Mouse (Mus musculus) megakaryocyte, embryonic 14.5 days (primary cell): ENCODE measurements around the gene Sox10.

Experiments used
- FLI1 ChIP-seq: IDR thresholded peaks from 2 replicates; pipeline ENCODE4 v1.6.1; 2012; ENCODE audit warnings: low read length, inconsistent platforms, mixed read lengths
- GATA1 ChIP-seq: IDR thresholded peaks from 3 replicates; pipeline ENCODE4 v1.6.1; 2012; ENCODE audit warnings: mixed read lengths, low read length, inconsistent platforms, borderline replicate concordance

GRCm38 (mm10) chr15:79140866-79141565 lies 24.0 kb downstream of the Sox10 start, which contains the start of the genes Polr2f and 1700088E04Rik:
- peak; percentile 43; the same call in 1 of the 3 replicates for TF ChIP-seq GATA1
- TF ChIP-seq FLI1: no peak
